In genomic region chr9:116338093-116338728, GRCm38 (mm10) we compare ENCODE assay signal across 10 mouse cellular contexts.
DNase-seq lines count a peak whose midpoint lies in the region; ATAC-seq lines count a peak whose summit lies in the region.
"Had no signal": no experiment of that assay in that cellular context is flagged by ENCODE, and none has a peak within 500 bp of the region (broad histone marks: within the 10 kb centered on the region; RNA-seq: fewer than 3 reads in every experiment).

No protein-coding gene starts in this region.

- peak; percentile 84 for ATAC-seq in monocyte, adult 5-6 weeks (replicated peaks; ENCODE audit: insufficient number of reproducible peaks, low FRiP score, low TSS enrichment, poor library complexity, severe bottlenecking)
- ATAC-seq: forebrain, embryonic 14.5 days; midbrain, embryonic 15.5 days had no signal

- peak; percentile 12 to 33 for DNase-seq in spleen, adult 18-20 months
- no peak for DNase-seq in spleen, postnatal 4 days (ENCODE audit: low spot score in 2 of 2)
- DNase-seq in induced T-regulatory cell, adult 2 months (ENCODE audit: low read depth) = peak; percentile 85
- no peak for DNase-seq in layer of hippocampus, adult 18-20 months (ENCODE audit: low spot score in 2 of 2)
- DNase-seq in frontal cortex, postnatal 36 days (ENCODE audit: low spot score in 2 of 2) = no peak
- DNase-seq in right cerebral cortex, adult 2 months (ENCODE audit: low spot score in 2 of 2) = no peak
- DNase-seq: heart, postnatal 4 days had no signal

Comparison
In these comparisons a context has a peak if more than half of its experiments do, and no peak if none do; other contexts are left out.
1. DNase-seq: peak in spleen, adult 18-20 months (2 of 2) and induced T-regulatory cell, adult 2 months (single experiment); none in spleen, postnatal 4 days (0 of 2), layer of hippocampus, adult 18-20 months (0 of 2), frontal cortex, postnatal 36 days (0 of 2) and right cerebral cortex, adult 2 months (0 of 2).